Mouse (Mus musculus): ENCODE results near the gene Prr7. TPM values are rescaled to one million over a fixed set of nuclear protein-coding genes. Genes with fewer than 3 reads are reported as not detected.

Gene Prr7
- total and polyA plus RNA-seq, 2 experiments from 2014 or later, result 0.08 to 3.6 TPM

- Histone ChIP-seq H3K36me3 (replicated peaks; ENCODE audit: control insufficient read depth, insufficient read depth, low read length) (peaks cover 8% of the 10 kb centered on the region; the same call in 1 of the 2 replicates), H3K4me2 (ENCODE audit: low read depth, low read length) (no peak overlapping the region), H3K4me1 (ENCODE audit: control insufficient read depth, insufficient read depth) (peaks cover 15% of the 10 kb centered on the region), H3K27me3 (ENCODE audit: control insufficient read depth, insufficient read depth, low read length) (peaks cover 58% of the 10 kb centered on the region), H3K9ac (replicated peaks; ENCODE audit: low read depth, low read length) (no peak overlapping the region), H3K9me3 (replicated peaks; ENCODE audit: control insufficient read depth, low read length) (no peaks in the 10 kb centered on the region), H3K4me3 (ENCODE audit: low read depth, low read length) (no peak overlapping the region), H3K27ac (ENCODE audit: low read depth) (no peak overlapping the region)
- ATAC-seq (ENCODE audit: insufficient read depth, low read depth) (no peak), DNase-seq (ENCODE audit: low spot score) (no peak)
- 59% methylated on average over 5 of the region's 5 CpGs for WGBS
- TF ChIP-seq CTCF (IDR thresholded peaks at IDR 0.05; ENCODE audit: low read depth) (no peak), EP300 (IDR thresholded peaks at IDR 0.05; ENCODE audit: low read depth) (no peak)
Measured at GRCm38 (mm10) chr13:55465830-55466440, 1.9 kb downstream of the Prr7 start.

- DNase-seq (ENCODE audit: low spot score) (peak; percentile 64), ATAC-seq (ENCODE audit: insufficient read depth, low read depth) (peak; percentile 21; the same call in 1 of the 2 replicates)
- peak; percentile 68 for TF ChIP-seq CTCF (IDR thresholded peaks at IDR 0.05; ENCODE audit: low read depth)
- no peak for TF ChIP-seq EP300 (IDR thresholded peaks at IDR 0.05; ENCODE audit: low read depth)
- Histone ChIP-seq H3K4me2 (ENCODE audit: low read depth, low read length) (no peak overlapping the region), H3K4me3 (ENCODE audit: low read depth, low read length) (no peak overlapping the region), H3K9ac (replicated peaks; ENCODE audit: low read depth, low read length) (no peak overlapping the region), H3K36me3 (replicated peaks; ENCODE audit: control insufficient read depth, insufficient read depth, low read length) (no peaks in the 10 kb centered on the region), H3K27me3 (ENCODE audit: control insufficient read depth, insufficient read depth, low read length) (peaks cover 78% of the 10 kb centered on the region), H3K4me1 (ENCODE audit: control insufficient read depth, insufficient read depth) (peaks cover 14% of the 10 kb centered on the region), H3K9me3 (replicated peaks; ENCODE audit: control insufficient read depth, low read length) (no peaks in the 10 kb centered on the region), H3K27ac (ENCODE audit: low read depth) (no peak overlapping the region)
- 37% methylated on average over 13 of the region's 13 CpGs for WGBS
Measured at GRCm38 (mm10) chr13:55468851-55469560, 4.9 kb downstream of the Prr7 start.

- no peak overlapping the region for H3K27ac ChIP-seq (ENCODE audit: low read depth)
- H3K27me3 ChIP-seq (ENCODE audit: control insufficient read depth, insufficient read depth, low read length), result peaks cover 77% of the 10 kb centered on the region
- ATAC-seq (ENCODE audit: insufficient read depth, low read depth), result no peak
- TF ChIP-seq EP300 (IDR thresholded peaks at IDR 0.05; ENCODE audit: low read depth) (no peak), CTCF (IDR thresholded peaks at IDR 0.05; ENCODE audit: low read depth) (no peak)
- H3K36me3 ChIP-seq (replicated peaks; ENCODE audit: control insufficient read depth, insufficient read depth, low read length), result peaks cover 9% of the 10 kb centered on the region
- no peak overlapping the region for H3K9ac ChIP-seq (replicated peaks; ENCODE audit: low read depth, low read length)
- no peak for DNase-seq (ENCODE audit: low spot score)
- no peak overlapping the region for H3K4me2 ChIP-seq (ENCODE audit: low read depth, low read length)
- H3K4me3 ChIP-seq (ENCODE audit: low read depth, low read length), result no peak overlapping the region
- 63% methylated on average over 9 of the region's 9 CpGs for WGBS
- H3K9me3 ChIP-seq (replicated peaks; ENCODE audit: control insufficient read depth, low read length), result no peaks in the 10 kb centered on the region
- peaks cover 5% of the 10 kb centered on the region; the same call in 1 of the 2 replicates for H3K4me1 ChIP-seq (ENCODE audit: control insufficient read depth, insufficient read depth)
Measured at GRCm38 (mm10) chr13:55470372-55470771, 6.3 kb downstream of the Prr7 start.

- Histone ChIP-seq H3K9me3 (replicated peaks; ENCODE audit: control insufficient read depth, low read length) (no peaks in the 10 kb centered on the region), H3K27me3 (ENCODE audit: control insufficient read depth, insufficient read depth, low read length) (peaks cover 76% of the 10 kb centered on the region), H3K4me2 (ENCODE audit: low read depth, low read length) (peak overlapping the region; percentile 94), H3K4me3 (ENCODE audit: low read depth, low read length) (peak overlapping the region; percentile 53), H3K27ac (ENCODE audit: low read depth) (no peak overlapping the region), H3K36me3 (replicated peaks; ENCODE audit: control insufficient read depth, insufficient read depth, low read length) (peaks cover 17% of the 10 kb centered on the region), H3K9ac (replicated peaks; ENCODE audit: low read depth, low read length) (peak overlapping the region; percentile 37), H3K4me1 (ENCODE audit: control insufficient read depth, insufficient read depth) (peaks cover 5% of the 10 kb centered on the region; the same call in 1 of the 2 replicates)
- TF ChIP-seq EP300 (IDR thresholded peaks at IDR 0.05; ENCODE audit: low read depth) (no peak), CTCF (IDR thresholded peaks at IDR 0.05; ENCODE audit: low read depth) (peak; percentile 86)
- peak; percentile 71 for DNase-seq (ENCODE audit: low spot score)
- WGBS, result 1% methylated on average over 50 of the region's 54 CpGs
- peak; percentile 70 for ATAC-seq (ENCODE audit: insufficient read depth, low read depth)
Measured at GRCm38 (mm10) chr13:55471156-55471818, 7.2 kb downstream of the Prr7 start.

GRCm38 (mm10) chr13:55471819-55472131 lies 7.7 kb downstream of the Prr7 start:
- WGBS, result 0% methylated on average over 23 of the region's 31 CpGs
- TF ChIP-seq EP300 (IDR thresholded peaks at IDR 0.05; ENCODE audit: low read depth), result no peak
- TF ChIP-seq CTCF (IDR thresholded peaks at IDR 0.05; ENCODE audit: low read depth), result no peak
- peak overlapping the region; percentile 53 for H3K4me3 ChIP-seq (ENCODE audit: low read depth, low read length)
- peaks cover 80% of the 10 kb centered on the region for H3K27me3 ChIP-seq (ENCODE audit: control insufficient read depth, insufficient read depth, low read length)
- H3K4me1 ChIP-seq (ENCODE audit: control insufficient read depth, insufficient read depth), result peaks cover 5% of the 10 kb centered on the region; the same call in 1 of the 2 replicates
- DNase-seq (ENCODE audit: low spot score) (no peak), ATAC-seq (ENCODE audit: insufficient read depth, low read depth) (no peak; the same call in none of the 2 replicates)
- H3K9ac ChIP-seq (replicated peaks; ENCODE audit: low read depth, low read length), result peak overlapping the region; percentile 37
- H3K4me2 ChIP-seq (ENCODE audit: low read depth, low read length), result peak overlapping the region; percentile 94
- H3K36me3 ChIP-seq (replicated peaks; ENCODE audit: control insufficient read depth, insufficient read depth, low read length), result peaks cover 17% of the 10 kb centered on the region
- no peaks in the 10 kb centered on the region for H3K9me3 ChIP-seq (replicated peaks; ENCODE audit: control insufficient read depth, low read length)
- no peak overlapping the region for H3K27ac ChIP-seq (ENCODE audit: low read depth)

Measured in heart, postnatal 0 days (tissue).